Mouse (Mus musculus) liver, embryonic 11.5 days (tissue): ENCODE data around the gene Acvr1. TPM values are rescaled to one million over a fixed set of nuclear protein-coding genes. Genes with fewer than 3 reads are reported as not detected.
A peak's percentile ranks its signal among the peaks of the same experiment; 100 is the strongest.

Experiments
- ATAC-seq: fragments of 200-750 bp; cut with Nextera tagmentation; replicated peaks from 2 replicates; pipeline ENCODE4 v1.8.0; 2017; ENCODE audit warnings: moderate number of reproducible peaks, mild to moderate bottlenecking, moderate TSS enrichment, moderate library complexity; ENCODE audit not compliant: low FRiP score
- DNase-seq: peaks from one replicate; pipeline ENCODE4 v3.0.0-alpha.2; 2017; ENCODE audit warnings: low spot score
- H3K27ac ChIP-seq: fragments of 300-500 bp; sonication (generic); 2 replicates; pipeline ENCODE4 v1.5.1; 2014; ENCODE audit warnings: mild to moderate bottlenecking, low read depth, low read length, control low read depth
- H3K27me3 ChIP-seq: fragments of 300-500 bp; sonication (generic); replicated peaks from 2 replicates; pipeline ENCODE4 v1.6.1; 2014; ENCODE audit warnings: low read length, mixed read lengths; ENCODE audit not compliant: control insufficient read depth, insufficient read depth
- H3K36me3 ChIP-seq: fragments of 300-500 bp; sonication (generic); 2 replicates; pipeline ENCODE4 v1.6.1; 2014; ENCODE audit warnings: mild to moderate bottlenecking, low read length, moderate library complexity, mixed read lengths; ENCODE audit not compliant: control insufficient read depth, insufficient read depth
- H3K4me1 ChIP-seq: fragments of 300-500 bp; sonication (generic); replicated peaks from 2 replicates; pipeline ENCODE4 v1.6.1; 2014; ENCODE audit warnings: low read length, mixed read lengths; ENCODE audit not compliant: control insufficient read depth, insufficient read depth
- H3K4me2 ChIP-seq: fragments of 300-500 bp; sonication (generic); 2 replicates; pipeline ENCODE4 v1.6.1; 2014; ENCODE audit warnings: mild to moderate bottlenecking, control low read depth, moderate library complexity
- H3K4me3 ChIP-seq: fragments of 300-500 bp; sonication (generic); 2 replicates; pipeline ENCODE4 v1.5.1; 2014; ENCODE audit warnings: low read depth, low read length, control low read depth
- H3K9ac ChIP-seq: fragments of 300-500 bp; sonication (generic); 2 replicates; pipeline ENCODE4 v1.6.1; 2014; ENCODE audit warnings: low read depth, low read length, control low read depth
- H3K9me3 ChIP-seq: fragments of 300-500 bp; sonication (generic); 2 replicates; pipeline ENCODE4 v1.6.1; 2016; ENCODE audit warnings: low read length, inconsistent platforms, mixed read lengths; ENCODE audit not compliant: control insufficient read depth
- WGBS: fragments of 180-500 bp; shearing (Covaris S2); extraction: QIAGEN DNeasy Blood & Tissue Kit; methylation state at CpG from one replicate; pipeline ENCODE4 v1.1.7; 2014; 5-methylcytosine and 5-hydroxymethylcytosine counted together
- polyA plus RNA-seq: library from polyadenylated mRNA; unstranded; fragments of >200 nt; fragmentation: Nextera tagmentation; extraction: Ambion mirVana; gene quantifications from 2 replicates; pipeline ENCODE4 v1.2.1, GENCODE M21; 2014

The Acvr1 gene
- polyA plus RNA-seq, 1 experiment from 2014 or later, result 6.3 TPM

GRCm38 (mm10) chr2:58521621-58522020 lies 45.3 kb downstream of the Acvr1 start:
- ATAC-seq, result no peak
- Histone ChIP-seq H3K9me3 (no peaks in the 10 kb centered on the region), H3K36me3 (no peaks in the 10 kb centered on the region), H3K4me2 (no peak overlapping the region), H3K4me1 (peaks cover 2% of the 10 kb centered on the region; the same call in 1 of the 2 replicates), H3K27ac (no peak overlapping the region), H3K27me3 (no peaks in the 10 kb centered on the region), H3K9ac (no peak overlapping the region), H3K4me3 (no peak overlapping the region)
- WGBS, result 83% methylated on average over 6 of the region's 6 CpGs
- DNase-seq, result no peak

GRCm38 (mm10) chr2:58520727-58521126 lies 46.2 kb downstream of the Acvr1 start:
- 84% methylated on average over 9 of the region's 9 CpGs for WGBS
- Histone ChIP-seq H3K4me3 (no peak overlapping the region), H3K9me3 (no peaks in the 10 kb centered on the region), H3K4me1 (peaks cover 2% of the 10 kb centered on the region; the same call in 1 of the 2 replicates), H3K27ac (no peak overlapping the region), H3K27me3 (no peaks in the 10 kb centered on the region), H3K4me2 (no peak overlapping the region), H3K9ac (no peak overlapping the region), H3K36me3 (no peaks in the 10 kb centered on the region)
- DNase-seq, result no peak
- ATAC-seq, result no peak

- H3K4me2 ChIP-seq, result no peak overlapping the region
- H3K4me1 ChIP-seq, result peaks cover 2% of the 10 kb centered on the region; the same call in 1 of the 2 replicates
- no peaks in the 10 kb centered on the region for H3K27me3 ChIP-seq
- no peak overlapping the region for H3K27ac ChIP-seq
- H3K9me3 ChIP-seq, result no peaks in the 10 kb centered on the region
- ATAC-seq (no peak), DNase-seq (no peak)
- WGBS, result 71% methylated on average over 1 of the region's 1 CpGs
- H3K36me3 ChIP-seq, result no peaks in the 10 kb centered on the region
- H3K4me3 ChIP-seq, result no peak overlapping the region
- no peak overlapping the region for H3K9ac ChIP-seq
These were observed 48.4 kb downstream of the Acvr1 start for GRCm38 (mm10) chr2:58518517-58518916.

- ATAC-seq (no peak), DNase-seq (no peak)
- 54% methylated on average over 6 of the region's 6 CpGs for WGBS
- Histone ChIP-seq H3K4me2 (no peak overlapping the region), H3K27me3 (no peaks in the 10 kb centered on the region), H3K9ac (no peak overlapping the region), H3K36me3 (no peaks in the 10 kb centered on the region), H3K4me3 (no peak overlapping the region), H3K4me1 (peaks cover 2% of the 10 kb centered on the region; the same call in 1 of the 2 replicates), H3K27ac (no peak overlapping the region), H3K9me3 (no peaks in the 10 kb centered on the region)
These were observed 50.0 kb downstream of the Acvr1 start for GRCm38 (mm10) chr2:58516920-58517319.

- H3K36me3 ChIP-seq, result no peaks in the 10 kb centered on the region
- WGBS, result 33% methylated on average over 15 of the region's 15 CpGs
- no peak overlapping the region for H3K4me3 ChIP-seq
- peaks cover 2% of the 10 kb centered on the region; the same call in 1 of the 2 replicates for H3K4me1 ChIP-seq
- DNase-seq (no peak), ATAC-seq (no peak)
- H3K4me2 ChIP-seq, result peak overlapping the region; percentile 31
- H3K27ac ChIP-seq, result no peak overlapping the region; the same call in 1 of the 2 replicates
- H3K9me3 ChIP-seq, result no peaks in the 10 kb centered on the region
- no peak overlapping the region for H3K9ac ChIP-seq
- H3K27me3 ChIP-seq, result no peaks in the 10 kb centered on the region
These were observed 51.0 kb downstream of the Acvr1 start for GRCm38 (mm10) chr2:58516000-58516399.

- Histone ChIP-seq H3K9ac (no peak overlapping the region), H3K4me3 (no peak overlapping the region), H3K4me2 (no peak overlapping the region), H3K27me3 (no peaks in the 10 kb centered on the region), H3K4me1 (peaks cover 2% of the 10 kb centered on the region; the same call in 1 of the 2 replicates), H3K36me3 (no peaks in the 10 kb centered on the region), H3K9me3 (no peaks in the 10 kb centered on the region), H3K27ac (no peak overlapping the region)
- ATAC-seq (no peak), DNase-seq (no peak)
- 92% methylated on average over 11 of the region's 11 CpGs for WGBS
These were observed 52.5 kb downstream of the Acvr1 start for GRCm38 (mm10) chr2:58514489-58514888.

- no peaks in the 10 kb centered on the region for H3K36me3 ChIP-seq
- no peak overlapping the region for H3K9ac ChIP-seq
- DNase-seq (no peak), ATAC-seq (peak; percentile 39; the same call in 1 of the 2 replicates)
- no peak overlapping the region for H3K27ac ChIP-seq
- H3K9me3 ChIP-seq, result no peaks in the 10 kb centered on the region
- no peak overlapping the region for H3K4me3 ChIP-seq
- no peaks in the 10 kb centered on the region for H3K27me3 ChIP-seq
- 49% methylated on average over 3 of the region's 3 CpGs for WGBS
- no peak overlapping the region for H3K4me2 ChIP-seq
- peaks cover 3% of the 10 kb centered on the region; the same call in 1 of the 2 replicates for H3K4me1 ChIP-seq
These were observed 53.7 kb downstream of the Acvr1 start for GRCm38 (mm10) chr2:58513212-58513611.

GRCm38 (mm10) chr2:58510192-58510591 lies 56.8 kb downstream of the Acvr1 start:
- Histone ChIP-seq H3K27ac (no peak overlapping the region), H3K9ac (no peak overlapping the region), H3K27me3 (no peaks in the 10 kb centered on the region), H3K4me1 (peaks cover 8% of the 10 kb centered on the region; the same call in 1 of the 2 replicates), H3K9me3 (no peaks in the 10 kb centered on the region), H3K4me3 (no peak overlapping the region), H3K36me3 (no peaks in the 10 kb centered on the region), H3K4me2 (no peak overlapping the region)
- DNase-seq (no peak), ATAC-seq (no peak)
- 67% methylated on average over 8 of the region's 8 CpGs for WGBS

GRCm38 (mm10) chr2:58505306-58506090 lies 61.5 kb downstream of the Acvr1 start:
- no peak overlapping the region for H3K4me2 ChIP-seq
- H3K4me1 ChIP-seq, result peaks cover 8% of the 10 kb centered on the region; the same call in 1 of the 2 replicates
- no peak overlapping the region for H3K4me3 ChIP-seq
- WGBS, result 83% methylated on average over 9 of the region's 9 CpGs
- no peaks in the 10 kb centered on the region for H3K9me3 ChIP-seq
- no peak overlapping the region for H3K27ac ChIP-seq
- no peak overlapping the region for H3K9ac ChIP-seq
- no peaks in the 10 kb centered on the region for H3K36me3 ChIP-seq
- no peak for ATAC-seq
- H3K27me3 ChIP-seq, result no peaks in the 10 kb centered on the region
- no peak for DNase-seq
